Mouse (Mus musculus) c-Kit-positive CD71-positive TER-119-positive erythroid progenitor cells, embryonic 14.5 days (primary cell): ENCODE data around the gene Olfr1344.
A peak's percentile ranks its signal among the peaks of the same experiment; 100 is the strongest.
"Not testable (repeated sequence)": the region's sequence is repeated elsewhere in the genome, so short reads cannot be mapped to it uniquely, and the experiment has no call there.

Source experiments
- DNase-seq: peaks from one replicate; pipeline ENCODE4 v3.0.0-alpha.2; 2013; ENCODE audit warnings: low spot score

Gene Olfr1344

DNA sequence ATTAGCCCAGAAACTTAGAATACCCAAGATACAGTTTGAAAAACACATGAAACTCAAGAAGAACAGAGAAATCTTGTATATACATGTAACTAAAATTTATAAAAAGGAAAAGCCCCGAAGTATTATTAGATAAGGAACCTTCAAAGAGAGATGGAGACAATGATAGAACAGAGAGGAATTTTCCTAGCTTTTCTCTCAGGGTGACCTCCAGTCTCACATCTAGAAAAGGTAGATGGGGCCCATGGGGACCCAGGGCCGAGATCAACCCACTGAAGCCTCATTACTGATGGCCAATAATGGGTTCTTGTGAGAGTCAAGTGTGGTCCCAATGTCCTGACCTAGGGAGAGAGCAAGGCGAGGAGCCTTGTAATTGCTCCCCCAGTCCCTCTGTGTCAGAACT, at the start of gene Olfr1344:
Olfr1344 (plus strand) TSS at position 301 of the 400 bp plus-strand sequence.
- DNase-seq, result no peak

- no peak for DNase-seq
Measured at GRCm38 (mm10) chr7:6388971-6389370, 49.5 kb upstream of the Olfr1344 start.

DNA sequence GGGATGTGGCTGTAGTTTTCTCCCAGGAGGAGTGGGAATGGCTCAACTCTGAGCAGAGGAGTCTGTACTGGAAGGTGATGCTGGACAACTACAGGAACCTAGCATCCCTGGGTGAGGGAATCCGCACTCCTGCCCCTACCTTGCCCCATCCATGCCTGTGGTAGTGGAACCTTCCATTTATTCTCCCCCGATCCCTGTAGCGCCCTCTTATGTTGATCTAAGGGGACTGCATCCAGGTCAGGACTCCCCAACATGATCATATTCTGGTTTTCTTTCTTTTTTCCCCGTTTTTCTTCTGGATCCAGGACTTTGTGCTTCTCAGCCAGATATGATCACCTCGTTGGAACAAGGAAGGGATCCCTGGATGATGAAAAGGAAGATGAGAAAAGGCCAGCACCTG, 49.0 kb upstream of the Olfr1344 start:
- DNase-seq, result no peak

DNA sequence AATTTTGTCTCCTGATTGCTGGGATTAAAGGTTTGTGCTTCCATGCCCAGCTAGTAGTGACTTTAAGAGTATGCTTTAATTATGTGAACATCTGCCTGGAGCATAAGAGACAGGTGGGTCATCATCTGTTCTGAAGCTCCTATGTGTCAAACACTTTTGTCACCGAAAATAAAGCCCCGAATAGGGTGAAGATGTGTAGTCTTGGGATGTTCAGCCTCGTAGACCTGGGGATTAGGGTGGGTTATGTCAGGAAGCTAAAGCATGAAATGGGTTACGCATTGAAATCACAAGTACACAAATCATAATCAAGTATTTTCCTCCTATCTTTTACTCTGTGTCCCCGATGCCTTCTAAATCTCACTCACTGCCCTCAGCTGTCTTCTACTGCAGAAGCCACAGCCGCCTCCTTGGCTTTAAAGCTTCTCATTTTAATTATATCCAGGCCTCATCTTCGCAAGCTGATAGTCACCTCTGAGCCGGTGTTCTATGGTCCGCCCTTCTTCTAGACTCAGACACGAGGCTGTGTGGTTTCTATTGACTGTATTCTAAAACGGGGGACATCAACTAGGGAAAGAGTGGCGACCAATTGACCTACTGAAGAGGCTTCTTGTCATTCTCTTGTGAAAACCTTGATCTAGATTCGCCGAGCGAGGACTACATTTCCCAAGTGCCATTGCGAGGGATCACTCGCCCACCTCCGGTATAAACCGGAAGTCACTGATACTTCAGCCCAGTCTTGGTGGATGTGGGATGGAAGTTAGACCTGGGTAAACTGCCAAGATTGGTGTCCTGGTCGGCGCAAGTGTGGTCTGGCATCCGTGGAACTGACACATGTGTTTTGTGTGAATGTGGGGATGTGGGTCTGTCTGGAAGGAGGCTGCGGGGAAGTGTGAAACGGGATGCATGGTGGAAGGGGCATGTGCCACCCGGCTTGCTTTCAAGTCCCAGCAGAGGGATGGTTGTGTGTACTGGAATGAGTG, 40.2 kb upstream of the Olfr1344 start, which contains the start of gene Smim17:
Smim17 (plus strand) TSS at position 720 of the 980 bp plus-strand sequence.
- peak; percentile 29 for DNase-seq

GRCm38 (mm10) chr7:6410043-6410442, 28.4 kb upstream of the Olfr1344 start, which contains the start of gene Gm20715:
Gene Gm20715, plus strand, starts transcription at chr7:6410277.
- DNase-seq, result peak; percentile 86

DNA sequence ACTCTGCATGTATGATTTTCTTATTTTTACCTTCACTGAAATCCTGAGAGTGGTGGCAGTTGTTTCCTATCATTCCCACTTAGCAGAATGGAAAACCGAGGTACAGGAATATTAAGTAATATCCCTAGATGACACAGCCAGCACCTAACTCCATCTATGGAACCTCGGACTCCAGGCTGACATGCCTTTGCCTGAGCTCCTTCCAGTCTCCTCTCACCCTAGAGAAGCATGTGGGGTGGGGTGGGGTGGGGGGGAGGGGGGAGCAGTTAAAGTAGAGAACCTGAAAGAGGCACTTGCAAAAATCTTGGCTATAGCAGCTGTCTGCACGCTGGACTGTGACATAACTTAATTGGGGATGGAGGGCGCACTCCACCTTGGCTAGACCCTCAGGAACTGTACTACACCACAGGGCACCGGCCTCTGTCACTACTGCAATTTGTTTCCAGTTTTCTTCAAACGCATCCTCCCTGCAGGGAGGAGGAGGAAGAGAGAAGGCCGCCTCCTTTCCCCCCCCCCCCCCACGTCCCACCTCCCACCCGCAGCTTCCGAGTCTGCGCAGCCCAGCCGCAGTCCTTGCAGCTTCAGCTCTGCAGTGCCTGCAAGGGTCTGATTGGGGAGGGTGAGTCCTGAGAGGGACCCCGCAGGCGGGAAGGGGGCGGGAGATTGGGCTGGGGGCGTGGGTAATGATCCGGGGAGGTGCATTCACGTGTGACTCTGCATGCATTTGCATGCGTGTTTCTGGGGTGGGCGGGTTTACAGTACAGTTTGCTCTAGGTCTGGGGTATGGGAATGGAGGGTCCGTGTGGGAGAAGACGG, 23.7 kb upstream of the Olfr1344 start:
- DNase-seq, result no peak

GRCm38 (mm10) chr7:6415442-6415787, 23.1 kb upstream of the Olfr1344 start:
- DNase-seq, result no peak

GRCm38 (mm10) chr7:6419894-6420293, 18.6 kb upstream of the Olfr1344 start:
- DNase-seq, result no peak

GRCm38 (mm10) chr7:6429381-6429780, 9.1 kb upstream of the Olfr1344 start:
- no peak for DNase-seq

GRCm38 (mm10) chr7:6430342-6430741, 8.1 kb upstream of the Olfr1344 start:
- peak; percentile 31 for DNase-seq

GRCm38 (mm10) chr7:6441173-6441572, 2.7 kb downstream of the Olfr1344 start:
- DNase-seq, result no peak

GRCm38 (mm10) chr7:6447771-6448170, 9.3 kb downstream of the Olfr1344 start:
- DNase-seq, result no peak

GRCm38 (mm10) chr7:6455868-6456267, 17.4 kb downstream of the Olfr1344 start, which contains the start of gene Olfr1336:
Gene Olfr1336, plus strand, starts transcription at chr7:6456168.
- DNase-seq, result no peak

GRCm38 (mm10) chr7:6456399-6456798, 17.9 kb downstream of the Olfr1344 start:
- DNase-seq, result no peak

GRCm38 (mm10) chr7:6466951-6467350, 28.5 kb downstream of the Olfr1344 start, which contains the start of gene Olfr1346:
Gene Olfr1346, plus strand, starts transcription at chr7:6467101.
- no peak for DNase-seq

GRCm38 (mm10) chr7:6477633-6478032, 39.1 kb downstream of the Olfr1344 start:
- not testable (repeated sequence) for DNase-seq

DNA sequence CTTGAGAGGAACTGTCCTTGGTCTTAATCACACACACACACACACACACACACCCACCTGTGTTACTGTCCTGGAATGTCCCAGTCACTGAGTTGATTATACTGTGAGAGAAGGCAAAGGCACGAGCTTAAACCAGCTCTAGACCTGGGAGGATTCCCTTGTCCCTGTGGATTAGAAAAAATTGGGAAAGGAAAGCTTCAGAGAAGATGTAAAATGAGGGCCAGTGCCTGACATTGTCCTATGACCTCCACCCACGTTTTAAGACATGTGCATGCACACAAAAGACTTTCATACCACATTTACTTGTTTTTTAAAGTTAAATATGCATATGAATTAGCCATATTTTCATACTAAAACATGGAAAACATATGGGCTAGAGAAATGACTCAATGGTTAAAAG, 48.4 kb downstream of the Olfr1344 start, which contains the start of gene Olfr5:
Olfr5 (minus strand) TSS at position 101 of the 400 bp plus-strand sequence.
- DNase-seq, result no peak
